Mouse (Mus musculus): ENCODE data around the gene Fez2. TPM values are rescaled to one million over a fixed set of nuclear protein-coding genes. Genes with fewer than 3 reads are reported as not detected.
A peak's percentile ranks its signal among the peaks of the same experiment; 100 is the strongest.

Fez2 gene
- 46.6 and 48.9 TPM in 2 replicates for polyA plus RNA-seq (2012; rRNA removed)

DNA sequence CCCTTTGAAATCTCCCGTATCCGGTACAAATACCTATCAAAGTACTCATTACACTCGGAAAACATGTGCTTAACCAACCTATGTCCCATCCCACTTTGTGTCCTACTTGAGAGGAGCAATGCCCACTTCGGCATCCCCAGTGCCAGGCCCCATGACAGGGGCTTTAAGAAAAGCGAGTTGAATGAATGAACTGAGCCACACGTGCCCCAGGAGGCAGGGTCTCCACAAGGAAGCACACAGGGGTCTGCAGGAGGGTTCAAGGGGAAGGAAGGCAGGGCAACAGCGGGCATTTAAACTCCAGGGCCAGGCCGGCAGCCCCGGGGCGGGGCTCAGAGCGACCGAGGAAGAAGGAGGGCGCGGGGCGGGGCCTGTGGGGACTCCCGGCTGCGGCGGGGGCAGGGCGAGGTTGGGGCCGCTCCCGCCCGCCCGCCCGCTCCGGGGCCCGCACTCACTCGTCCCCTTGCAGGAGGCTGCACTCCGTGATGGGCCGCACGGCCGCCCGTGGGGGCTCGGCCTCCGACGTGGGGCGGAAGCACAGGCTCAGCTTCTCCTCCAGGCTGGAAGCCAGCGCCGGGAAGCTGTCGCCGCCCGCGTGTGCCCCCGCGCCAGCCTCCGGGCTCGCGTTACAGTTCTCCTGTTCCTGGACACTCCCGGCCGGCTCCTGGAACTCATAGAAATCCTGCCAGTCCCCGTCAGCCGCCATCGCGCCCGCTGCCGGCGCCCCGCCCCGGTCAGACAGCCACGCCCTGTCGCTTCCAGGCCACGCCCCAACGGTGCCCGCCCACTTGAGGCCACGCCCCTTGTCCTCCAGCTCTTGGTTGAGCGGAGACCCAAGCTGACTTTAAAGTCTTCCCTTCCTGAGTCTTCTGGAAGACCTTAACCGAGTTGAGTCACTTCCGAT is at the start of gene Fez2:
Gene Fez2 (minus strand): TSS at position 772 of the 901 bp plus-strand sequence.
- DNase-seq (ENCODE audit: extremely low spot score in 1 of 2, low spot score in 1 of 2): peak; percentile 71 to 93

DNA sequence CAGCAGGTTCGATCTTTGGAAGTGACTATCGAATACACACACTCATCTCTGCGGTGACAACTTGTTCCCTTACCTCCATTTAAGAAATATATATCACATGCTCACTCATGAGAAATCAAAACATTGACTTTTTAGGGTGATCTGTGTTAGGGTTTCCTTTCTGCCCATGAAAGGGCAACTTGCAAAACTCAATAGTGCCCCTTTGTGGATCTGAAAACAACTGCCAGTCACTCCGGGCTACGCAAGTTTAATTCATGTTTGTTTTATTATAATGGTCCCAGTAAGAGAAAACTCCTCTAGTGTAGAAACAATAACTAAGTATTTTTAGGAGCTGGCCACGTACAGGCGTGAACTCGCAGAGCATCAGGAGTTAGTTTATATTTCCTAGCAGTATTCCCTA is 47.5 kb upstream of the Fez2 start:
- peak in 1 of 2 experiments; percentile 9 for DNase-seq (ENCODE audit: extremely low spot score in 1 of 2, low spot score in 1 of 2)

DNA sequence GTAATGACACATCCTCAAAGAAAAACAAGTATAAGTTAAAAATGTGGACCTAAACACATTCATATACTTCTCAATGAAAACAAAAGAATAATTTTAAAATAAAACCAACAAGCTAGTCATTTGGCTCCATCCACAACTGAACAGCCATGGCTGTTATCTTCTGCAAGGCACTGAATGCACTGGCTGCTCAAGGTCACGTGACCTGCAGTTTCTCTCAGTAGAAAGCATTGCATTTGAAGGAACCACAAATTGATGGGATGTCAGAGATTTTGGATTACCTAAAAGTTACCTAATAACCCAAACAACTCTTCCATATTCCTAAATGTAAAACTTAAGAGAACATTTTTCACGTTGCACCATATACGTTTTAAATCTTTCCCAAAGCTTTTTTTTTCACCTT is 47.1 kb upstream of the Fez2 start:
- no peak for DNase-seq (ENCODE audit: extremely low spot score in 1 of 2, low spot score in 1 of 2)

DNA sequence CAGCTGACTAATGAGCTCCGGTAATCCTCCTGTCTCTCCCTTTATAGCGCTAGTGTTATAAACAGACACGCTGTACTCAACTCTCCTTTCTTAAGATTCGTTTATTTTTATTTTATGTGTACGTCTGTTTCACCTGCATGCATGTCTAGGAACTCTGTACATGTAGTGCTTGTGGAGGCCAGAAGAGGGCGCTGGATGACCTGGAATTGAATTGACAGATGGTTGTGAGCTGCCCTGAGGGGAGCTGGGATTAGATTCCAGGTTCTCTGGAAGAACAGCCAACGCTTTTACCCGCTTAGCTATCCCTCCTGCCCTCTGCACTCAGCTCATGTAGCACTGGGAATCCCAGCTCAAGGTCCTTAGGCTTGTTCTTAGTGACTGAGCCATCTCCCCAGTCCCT is 42.2 kb upstream of the Fez2 start:
- DNase-seq (ENCODE audit: extremely low spot score in 1 of 2, low spot score in 1 of 2): no peak

DNA sequence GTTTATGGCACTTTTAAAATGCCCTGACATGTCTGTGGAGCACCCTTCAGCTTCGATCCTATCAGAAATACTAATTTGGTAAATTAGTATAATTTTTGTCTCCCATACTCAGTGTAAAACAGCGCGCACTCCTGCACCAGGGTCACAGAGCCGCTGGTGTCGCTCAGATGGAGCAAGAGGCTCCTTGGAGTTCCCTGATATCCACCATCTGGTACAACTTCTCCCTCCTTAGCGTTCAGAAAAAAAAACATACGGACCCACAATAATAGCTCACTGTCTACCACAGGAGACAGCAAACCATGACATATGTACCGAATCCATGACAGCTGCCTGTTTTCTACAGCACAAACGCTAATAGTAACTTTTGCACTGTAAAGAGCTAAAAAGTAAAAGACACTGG is 37.6 kb upstream of the Fez2 start:
- DNase-seq (ENCODE audit: extremely low spot score in 1 of 2, low spot score in 1 of 2): no peak

DNA sequence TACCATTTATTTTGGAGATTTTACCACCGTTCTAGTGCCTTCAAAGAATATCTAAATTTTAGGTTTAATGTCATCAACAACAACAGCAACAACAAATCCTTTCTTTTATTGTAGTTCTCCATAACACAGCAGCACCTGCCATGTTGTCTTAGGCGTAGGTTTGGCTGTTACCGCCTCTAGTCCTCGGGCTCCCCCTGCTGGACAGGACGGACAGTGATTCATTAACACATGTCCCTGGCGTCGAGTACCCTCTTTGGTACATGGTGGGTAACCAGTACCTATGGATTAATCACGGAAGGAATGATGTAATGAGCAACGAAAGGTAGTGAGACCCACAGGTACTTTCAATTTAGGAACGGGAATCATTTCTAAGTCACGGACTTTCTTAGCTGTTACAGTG is 37.2 kb upstream of the Fez2 start:
- DNase-seq (ENCODE audit: extremely low spot score in 1 of 2, low spot score in 1 of 2): peak; percentile 25 to 85

DNA sequence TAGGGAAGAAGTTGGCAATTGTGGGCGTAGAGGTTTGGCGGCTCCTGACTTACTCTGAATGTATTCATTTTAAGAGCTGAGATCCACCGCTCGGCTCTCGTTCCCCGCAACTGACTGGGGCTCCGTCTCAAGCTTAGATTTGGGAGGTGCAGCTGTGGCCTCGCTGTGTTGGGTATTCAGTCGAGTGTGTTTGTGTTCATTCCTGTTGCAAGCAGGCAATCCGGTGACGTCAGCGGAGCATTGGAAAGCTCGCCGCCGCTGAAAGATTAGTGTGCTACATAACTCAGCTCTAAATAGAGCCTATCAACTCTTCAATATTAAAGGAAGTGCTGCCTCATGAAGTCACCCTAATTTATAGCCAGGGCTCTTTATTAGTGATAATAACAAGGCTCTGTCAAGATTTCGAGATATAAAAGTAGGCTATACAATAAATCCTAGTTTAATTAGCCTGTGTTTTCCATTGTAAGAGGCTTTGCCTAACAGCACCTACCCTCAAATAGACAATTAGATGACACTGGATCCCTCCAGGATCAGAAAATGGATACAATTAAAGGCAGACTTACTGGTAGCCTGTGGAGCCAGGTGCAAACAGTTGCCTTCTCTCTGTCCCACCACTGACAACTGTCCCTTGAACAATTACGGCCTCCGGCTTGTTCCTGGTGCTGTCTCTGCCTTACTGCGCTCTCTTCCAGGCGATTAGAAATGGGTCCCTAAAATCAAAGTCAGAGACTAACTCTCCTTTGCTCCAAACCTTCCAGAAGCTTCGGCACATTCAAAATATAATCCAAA is 36.4 kb upstream of the Fez2 start:
- peak in 1 of 2 experiments; percentile 48 for DNase-seq (ENCODE audit: extremely low spot score in 1 of 2, low spot score in 1 of 2)

DNA sequence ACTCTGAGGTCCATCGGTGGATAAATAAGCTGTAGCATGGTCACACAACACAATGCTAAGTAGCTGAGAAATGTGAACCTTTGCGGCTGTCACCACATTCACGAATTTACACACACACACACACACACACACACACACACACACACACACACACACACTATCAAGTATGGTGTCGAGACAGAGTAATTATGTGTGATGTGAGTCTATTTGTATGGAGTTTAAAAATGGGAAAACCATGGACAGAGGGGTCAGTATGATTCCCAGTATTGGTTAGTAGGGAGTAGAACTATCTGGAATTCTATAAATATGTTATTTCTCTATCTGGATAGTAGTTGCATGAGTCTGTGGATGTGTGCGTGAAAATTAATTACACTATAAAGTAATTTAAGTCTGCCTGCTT is 35.6 kb upstream of the Fez2 start:
- DNase-seq (ENCODE audit: extremely low spot score in 1 of 2, low spot score in 1 of 2): no peak

DNA sequence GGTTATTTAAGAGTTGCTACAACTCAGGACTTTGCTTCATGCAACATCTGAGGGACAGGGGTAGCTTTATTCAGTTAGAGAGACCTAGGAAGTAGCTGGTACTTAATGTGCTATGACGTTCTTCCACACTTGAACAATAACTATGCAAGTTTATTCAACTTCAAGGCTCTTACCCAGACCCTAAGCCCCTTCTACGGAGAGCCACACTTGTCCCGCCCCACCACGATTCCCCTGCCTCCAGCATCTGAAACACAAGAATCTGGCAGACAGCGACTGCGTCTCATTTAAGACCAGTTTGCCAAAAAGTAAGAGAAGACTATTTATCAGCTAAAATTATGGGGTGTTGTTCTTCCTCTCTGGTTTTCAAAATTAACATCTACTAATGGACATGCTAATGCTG is 33.9 kb upstream of the Fez2 start:
- DNase-seq (ENCODE audit: extremely low spot score in 1 of 2, low spot score in 1 of 2): no peak

DNA sequence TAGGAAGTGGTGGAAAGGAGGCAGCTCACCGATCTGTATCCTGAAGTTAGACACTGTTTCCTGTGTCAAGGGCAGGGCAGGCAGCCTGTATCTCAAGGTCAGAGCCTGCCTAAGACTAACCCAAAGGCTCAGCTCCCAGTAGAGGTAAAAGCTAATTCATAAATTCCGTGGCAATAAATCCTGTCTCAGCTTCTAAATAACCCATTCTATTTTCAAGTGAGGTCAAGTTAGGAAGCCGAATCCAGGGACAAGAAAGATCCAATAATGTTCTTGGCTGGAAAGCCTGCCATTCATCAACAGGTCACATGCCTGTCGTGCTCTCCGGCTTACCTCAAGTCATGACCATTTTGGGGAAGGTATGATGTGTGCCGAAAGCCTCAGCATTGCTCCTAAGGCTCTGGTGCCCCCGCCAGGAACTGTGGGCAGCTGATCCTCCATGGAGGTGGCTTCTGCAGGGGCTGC is 33.4 kb upstream of the Fez2 start:
- no peak for DNase-seq (ENCODE audit: extremely low spot score in 1 of 2, low spot score in 1 of 2)

DNA sequence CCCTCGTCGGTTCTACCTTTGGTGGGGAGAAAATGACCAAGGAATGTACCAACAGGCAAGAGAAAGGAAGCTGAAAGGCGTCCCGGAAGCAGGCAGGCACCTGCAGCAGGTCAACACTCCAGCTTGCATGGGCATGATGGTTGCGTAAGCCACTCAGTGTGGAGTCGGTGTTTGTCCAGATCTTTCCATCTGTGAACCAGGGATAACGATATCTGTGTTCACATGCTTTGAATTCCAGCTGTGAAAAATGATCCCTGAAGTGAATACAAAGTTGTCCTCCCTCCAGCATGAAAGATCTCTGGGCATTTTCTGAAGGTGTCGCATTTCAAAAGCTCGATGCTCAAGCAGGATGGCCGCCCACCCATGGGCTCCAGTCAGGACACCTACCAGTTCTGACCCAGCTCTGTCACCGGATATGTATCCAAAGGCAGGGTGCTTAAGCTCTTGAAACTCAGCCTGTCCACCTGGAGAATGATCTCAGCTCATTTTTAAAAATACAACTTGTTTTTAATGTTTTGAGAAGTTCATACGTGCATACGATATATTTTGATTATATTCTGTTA is 31.8 kb upstream of the Fez2 start:
- no peak for DNase-seq (ENCODE audit: extremely low spot score in 1 of 2, low spot score in 1 of 2)

DNA sequence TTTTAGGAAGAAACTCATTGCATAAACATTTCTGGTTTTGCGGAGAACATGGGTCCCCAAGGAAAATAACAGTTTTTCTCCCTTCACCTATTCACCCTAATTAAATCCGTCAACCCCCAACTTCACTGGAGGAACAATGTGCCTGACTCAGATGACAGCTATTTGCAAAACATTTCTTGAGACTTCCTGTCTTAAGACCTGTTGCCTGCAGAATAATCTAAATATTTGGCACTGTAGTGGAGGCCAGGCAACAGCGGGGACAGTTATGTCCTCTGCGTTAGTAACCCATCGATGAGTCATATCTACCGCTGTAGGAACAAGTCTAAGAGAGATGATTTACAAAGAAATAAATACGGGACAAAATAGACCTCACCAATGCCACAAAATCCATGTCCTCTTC is 26.9 kb upstream of the Fez2 start:
- DNase-seq (ENCODE audit: extremely low spot score in 1 of 2, low spot score in 1 of 2): no peak

DNA sequence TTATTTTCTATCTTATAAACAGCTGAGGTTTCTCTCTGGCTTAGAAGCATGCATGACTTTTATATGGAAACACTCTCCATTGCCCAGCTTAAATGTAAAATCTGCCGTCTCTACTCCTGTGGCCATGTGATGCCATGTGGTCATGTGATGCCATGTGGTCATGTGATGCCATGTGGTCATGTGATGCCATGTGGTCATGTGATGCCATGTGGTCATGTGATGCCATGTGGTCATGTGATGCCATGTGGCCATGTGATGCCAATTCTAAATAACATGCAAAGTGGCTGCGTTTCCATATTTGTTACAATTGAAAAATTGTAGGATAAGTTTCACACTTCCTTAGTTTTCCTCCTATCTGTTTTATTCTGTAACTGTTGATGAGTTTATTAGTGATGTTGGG is 22.8 kb upstream of the Fez2 start:
- DNase-seq (ENCODE audit: extremely low spot score in 1 of 2, low spot score in 1 of 2): no peak

DNA sequence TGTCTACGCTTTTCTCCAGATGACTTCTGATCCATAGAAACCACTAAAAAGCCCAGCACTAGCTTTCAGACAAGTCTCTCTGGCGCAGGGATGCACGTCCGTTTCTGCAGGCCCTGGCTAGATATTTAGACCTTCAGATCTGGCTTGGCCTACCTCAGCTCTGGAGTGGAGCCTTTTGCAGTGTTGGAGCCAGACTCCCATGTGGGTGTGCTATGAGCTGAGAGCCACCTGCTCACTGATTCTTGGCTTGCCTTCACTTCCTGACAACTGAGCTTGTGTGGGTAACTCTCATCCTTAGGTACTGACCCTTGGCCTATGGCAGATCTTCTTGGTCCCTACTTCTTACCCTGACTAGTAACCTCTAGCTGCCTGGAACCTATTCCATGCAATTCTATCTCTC is 19.2 kb upstream of the Fez2 start:
- DNase-seq (ENCODE audit: extremely low spot score in 1 of 2, low spot score in 1 of 2): no peak

DNA sequence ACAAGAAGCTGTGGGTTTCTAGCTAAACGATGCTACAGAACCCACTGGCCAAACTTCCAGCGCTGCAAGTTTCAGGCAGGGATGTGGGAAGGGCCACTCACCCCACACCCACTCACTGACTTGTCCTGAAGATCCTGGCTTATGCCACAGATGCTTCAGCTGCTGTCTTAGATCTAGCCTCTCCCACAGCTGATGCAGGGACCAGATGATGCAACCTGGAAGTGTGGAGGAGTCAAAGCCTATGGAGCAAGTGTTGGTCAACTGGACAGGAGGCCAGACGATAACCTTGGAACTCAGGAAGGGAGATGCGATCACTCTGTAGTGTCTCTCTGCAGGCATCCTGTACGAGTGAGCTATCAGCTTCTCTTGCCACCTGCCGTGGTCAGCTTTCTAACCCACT is 17.7 kb upstream of the Fez2 start:
- no peak for DNase-seq (ENCODE audit: extremely low spot score in 1 of 2, low spot score in 1 of 2)

DNA sequence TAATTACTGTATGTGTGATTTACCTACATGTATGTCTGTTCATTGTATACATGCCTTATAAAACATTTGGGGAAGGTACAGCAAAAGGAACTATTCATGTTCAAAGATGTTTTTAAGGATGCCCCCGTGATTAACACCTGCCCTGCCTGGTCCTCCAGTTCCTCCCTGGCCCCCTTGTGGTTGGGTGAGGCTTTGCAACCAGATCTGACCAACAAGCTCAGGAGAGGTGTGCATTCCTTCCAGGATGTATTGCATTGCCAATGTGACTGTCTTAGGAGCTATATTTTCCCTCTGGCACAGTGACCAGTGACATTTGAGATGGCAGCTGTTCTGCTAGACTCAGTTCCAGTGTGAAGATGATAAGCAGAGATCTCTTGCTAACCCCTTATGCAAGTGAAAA is 16.8 kb upstream of the Fez2 start:
- peak in 1 of 2 experiments; percentile 39 for DNase-seq (ENCODE audit: extremely low spot score in 1 of 2, low spot score in 1 of 2)

DNA sequence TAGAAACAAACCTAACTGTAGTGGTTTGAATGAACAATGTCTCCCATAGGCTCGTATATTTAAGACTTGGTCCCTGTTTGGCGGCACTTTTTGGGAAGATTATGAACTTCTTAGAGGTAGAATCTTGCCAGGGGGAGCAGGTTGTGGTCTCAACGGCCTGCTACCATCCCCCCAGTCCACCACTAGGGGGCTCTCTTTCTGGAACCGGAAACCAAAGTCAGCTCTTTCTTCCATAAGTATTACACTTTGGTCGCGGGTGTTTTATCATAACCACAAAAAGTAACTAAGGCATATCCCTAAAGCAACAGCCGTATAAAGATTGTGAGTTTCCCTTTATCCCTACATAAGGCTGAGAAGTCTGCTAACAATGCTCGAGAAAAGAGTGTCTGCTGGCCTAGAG is 12.4 kb upstream of the Fez2 start:
- no peak for DNase-seq (ENCODE audit: extremely low spot score in 1 of 2, low spot score in 1 of 2)

DNA sequence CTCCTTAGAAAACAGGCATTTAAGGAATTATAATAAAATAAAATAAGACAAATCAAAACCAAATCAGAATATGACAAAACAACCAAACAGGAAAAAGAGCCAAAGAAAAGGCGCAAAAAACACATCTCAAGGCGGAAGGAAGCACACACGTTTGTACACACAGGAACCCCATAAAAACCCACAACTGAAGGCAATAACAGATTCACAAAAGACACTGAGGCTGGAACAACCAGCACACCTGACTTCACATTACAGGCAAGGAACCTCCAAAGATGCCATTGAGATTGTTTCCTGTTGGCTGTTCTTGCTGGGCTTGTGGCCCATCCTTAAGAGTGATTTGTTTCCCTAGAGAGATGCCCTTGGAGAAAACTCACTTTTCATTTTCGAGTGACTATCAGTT is 11.1 kb upstream of the Fez2 start:
- DNase-seq (ENCODE audit: extremely low spot score in 1 of 2, low spot score in 1 of 2): no peak

DNA sequence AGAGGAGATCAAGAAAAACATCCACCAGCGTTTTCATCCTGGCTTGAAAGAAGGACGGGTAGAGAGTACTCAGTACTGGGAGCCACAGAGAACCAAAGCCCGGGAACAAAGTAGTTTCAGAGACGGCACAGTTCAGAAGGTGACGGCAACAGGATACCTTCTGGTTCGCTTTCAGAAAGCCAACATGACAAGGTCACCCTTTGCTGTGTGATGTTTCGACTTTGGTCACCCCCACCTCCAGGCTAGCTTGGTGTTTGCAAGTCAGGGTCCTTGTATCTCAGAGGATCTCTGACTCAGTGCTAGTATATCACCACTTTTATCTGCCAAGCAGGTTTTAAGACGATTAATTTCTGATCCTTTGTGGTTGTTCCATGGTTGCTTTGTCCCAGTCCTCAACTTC is 7.1 kb upstream of the Fez2 start:
- DNase-seq (ENCODE audit: extremely low spot score in 1 of 2, low spot score in 1 of 2): no peak

DNA sequence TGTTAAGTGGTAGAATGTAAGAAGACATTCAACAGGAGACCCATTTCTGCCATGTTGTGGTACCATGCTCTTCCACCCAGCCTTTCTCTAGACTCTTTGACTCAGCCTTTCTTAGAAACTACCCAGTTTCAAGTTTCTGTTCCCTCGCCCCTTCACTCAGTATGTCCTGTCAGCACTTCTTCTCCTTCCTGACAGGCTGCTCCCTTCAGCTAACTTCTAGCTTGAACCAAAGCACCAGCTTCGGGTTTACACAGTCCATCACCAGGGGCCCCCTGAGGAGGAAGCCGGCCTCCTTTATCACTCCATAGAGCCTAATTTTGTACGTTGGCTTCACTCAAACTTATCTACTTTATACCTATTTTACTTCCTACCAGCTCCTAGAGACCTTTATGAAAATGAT is 1.3 kb upstream of the Fez2 start:
- DNase-seq (ENCODE audit: extremely low spot score in 1 of 2, low spot score in 1 of 2): no peak

DNA sequence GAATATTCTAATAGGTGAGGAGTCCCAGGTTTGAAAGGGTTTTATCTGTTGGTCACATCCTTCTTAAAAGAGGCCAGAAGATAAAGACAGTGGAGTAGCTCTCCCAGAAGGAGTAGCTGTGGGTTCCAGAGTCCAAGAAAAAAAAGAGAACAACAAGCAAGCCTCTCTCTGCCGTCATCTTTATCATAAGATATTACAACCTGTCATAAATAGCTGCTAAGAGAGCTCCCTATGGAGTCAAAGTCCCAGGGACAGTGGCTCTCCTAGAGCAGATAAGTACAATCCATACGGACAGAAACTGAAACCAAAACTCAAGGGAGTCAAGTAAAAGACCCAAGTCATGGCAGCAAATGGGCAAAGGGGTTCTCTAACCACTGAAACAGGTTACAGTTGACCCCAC is 2.7 kb downstream of the Fez2 start:
- DNase-seq (ENCODE audit: extremely low spot score in 1 of 2, low spot score in 1 of 2): no peak

Data from frontal cortex, adult 2 months (tissue).